Mouse (Mus musculus): Measurements from ENCODE around the gene Eif4e2.

GRCm38 (mm10) chr1:87272462-87272861, 58.7 kb downstream of the Eif4e2 start:
- no peak for TF ChIP-seq CTCF (IDR thresholded peaks at IDR 0.05; ENCODE audit: extremely low read depth, insufficient read depth, insufficient read length, insufficient replicate concordance)
- no peak for TF ChIP-seq POLR2A (IDR thresholded peaks at IDR 0.05; ENCODE audit: low read depth, low read length)
